Mouse (Mus musculus) mouse trophoblast stem cell (cell line): ENCODE results near the gene Dab2.

ENCODE experiments used
- in situ Hi-C, 2 experiments: fragments of 300-500 bp; cut with MseI, MboI; formaldehyde crosslinking; loops; 2 replicates in 1 of 2; 3 replicates in 1 of 2; pipeline ENCODE4 v1.15.1; 2025

Gene Dab2

DNA sequence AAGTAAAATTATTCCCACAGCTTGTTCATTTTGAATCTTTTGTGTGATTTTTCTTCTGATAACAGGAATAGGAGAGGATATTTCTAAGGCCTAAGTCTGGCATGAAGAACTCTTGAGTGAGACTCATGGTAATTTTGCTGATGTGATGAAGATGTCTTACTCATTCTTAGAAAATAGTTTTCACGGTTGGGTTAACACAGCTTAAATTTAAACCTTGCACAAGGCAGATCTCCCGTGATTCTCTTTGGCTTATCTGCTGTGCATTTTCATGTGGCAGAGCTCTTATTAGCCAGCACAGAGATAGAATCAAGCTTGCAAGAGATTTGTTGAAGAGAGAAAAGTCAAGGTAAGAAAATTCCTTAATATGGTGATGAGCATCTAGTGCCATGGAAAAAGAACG, at the start of gene Dab2:
TSS of gene Dab2 (plus strand) at position 235 of the 400 bp plus-strand sequence.
- in situ Hi-C loops, result no loop called here

DNA sequence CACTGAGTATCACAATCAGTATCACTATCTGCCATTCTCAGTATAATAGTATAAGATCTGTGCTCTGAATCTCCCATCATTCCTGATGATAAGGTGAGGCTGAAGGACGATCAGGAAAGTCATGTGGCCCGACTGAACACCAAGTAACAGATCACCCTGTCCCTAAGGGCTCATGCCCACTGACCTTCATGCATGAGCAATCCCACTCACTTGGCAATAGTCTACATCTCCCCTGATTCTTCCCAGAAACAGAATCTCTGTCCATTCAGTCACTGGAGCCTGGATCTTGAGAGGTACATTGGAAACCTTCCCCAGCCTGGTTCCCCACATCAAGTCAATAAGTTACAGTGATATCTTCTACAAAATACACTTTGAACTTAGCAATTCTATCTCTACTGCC, 46.1 kb upstream of the Dab2 start:
- in situ Hi-C loops, result no loop called here

DNA sequence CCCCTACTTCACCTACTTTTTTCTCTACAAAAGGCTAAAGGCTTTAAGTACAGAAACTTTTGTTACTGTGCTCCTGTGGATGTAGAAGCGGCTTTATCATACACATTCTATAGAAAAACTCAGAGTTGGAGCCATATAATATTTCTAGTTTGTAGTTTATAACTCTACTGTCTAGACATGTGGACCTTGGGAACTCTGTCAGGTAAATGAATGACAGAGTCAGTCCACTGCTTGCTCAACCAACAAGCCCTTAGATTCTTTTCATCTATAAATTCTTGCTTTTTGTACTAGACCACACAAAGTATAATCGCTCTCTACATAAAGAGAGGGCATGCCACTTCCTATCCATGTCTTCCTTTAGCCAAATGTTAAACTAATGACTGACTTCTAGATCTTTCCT, 45.2 kb upstream of the Dab2 start:
- in situ Hi-C loops, result no loop called here

DNA sequence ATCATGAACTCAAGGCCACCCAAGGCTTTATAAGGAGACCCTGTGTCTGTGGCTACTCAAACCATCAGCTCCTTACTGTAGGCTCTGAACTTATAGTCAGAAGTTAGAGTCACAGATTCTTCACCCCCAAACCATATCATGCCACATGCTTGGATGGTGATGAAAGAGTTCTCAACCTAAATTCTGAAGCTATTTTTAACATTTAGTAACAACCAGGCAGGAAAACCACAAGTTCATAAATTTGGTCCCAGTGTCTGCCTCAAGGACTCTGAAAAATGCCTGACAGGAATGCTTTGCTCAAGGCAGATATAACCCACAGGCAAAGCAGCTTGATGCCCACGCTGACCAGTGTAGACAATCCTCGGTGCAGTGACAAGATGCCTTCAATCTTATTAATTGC, 42.5 kb upstream of the Dab2 start:
- in situ Hi-C loops, result no loop called here

DNA sequence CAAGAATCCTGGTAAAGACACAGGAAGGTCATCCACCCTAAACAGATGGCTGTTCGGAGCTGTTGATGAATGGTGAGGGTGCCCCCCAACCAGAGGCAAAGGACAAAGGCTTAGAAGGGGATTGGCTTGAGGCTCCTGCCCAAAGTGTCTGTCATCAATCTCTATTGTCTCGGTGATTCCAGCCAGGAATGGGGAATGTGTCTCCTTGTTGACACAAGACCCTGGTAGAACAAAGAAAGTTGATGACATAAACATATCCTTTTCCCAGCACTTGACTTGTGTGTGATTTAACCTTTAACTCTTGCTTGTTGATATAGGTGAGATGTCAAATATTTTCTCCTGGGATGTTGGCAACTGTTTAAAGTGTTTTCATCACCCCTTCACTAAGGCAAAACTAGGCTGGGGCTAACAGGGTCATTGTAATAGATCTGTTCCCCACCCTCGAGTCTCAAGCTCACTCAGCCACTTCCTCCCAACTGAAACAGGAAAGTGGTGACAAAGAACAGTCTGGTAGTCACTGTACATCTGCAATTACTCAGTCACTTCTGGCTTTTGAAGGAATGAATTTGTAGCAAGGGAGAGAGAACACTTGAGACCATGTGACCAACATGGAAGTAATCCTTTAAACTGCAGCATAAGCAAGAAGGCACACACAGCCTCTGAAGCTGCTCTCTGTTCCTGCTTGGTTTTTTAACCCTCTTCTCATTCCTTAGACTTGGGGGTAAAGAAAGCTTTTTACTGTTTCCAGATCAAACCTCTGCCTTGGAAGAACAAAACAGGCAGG, 39.4 kb upstream of the Dab2 start:
- in situ Hi-C loops, result no loop called here

DNA sequence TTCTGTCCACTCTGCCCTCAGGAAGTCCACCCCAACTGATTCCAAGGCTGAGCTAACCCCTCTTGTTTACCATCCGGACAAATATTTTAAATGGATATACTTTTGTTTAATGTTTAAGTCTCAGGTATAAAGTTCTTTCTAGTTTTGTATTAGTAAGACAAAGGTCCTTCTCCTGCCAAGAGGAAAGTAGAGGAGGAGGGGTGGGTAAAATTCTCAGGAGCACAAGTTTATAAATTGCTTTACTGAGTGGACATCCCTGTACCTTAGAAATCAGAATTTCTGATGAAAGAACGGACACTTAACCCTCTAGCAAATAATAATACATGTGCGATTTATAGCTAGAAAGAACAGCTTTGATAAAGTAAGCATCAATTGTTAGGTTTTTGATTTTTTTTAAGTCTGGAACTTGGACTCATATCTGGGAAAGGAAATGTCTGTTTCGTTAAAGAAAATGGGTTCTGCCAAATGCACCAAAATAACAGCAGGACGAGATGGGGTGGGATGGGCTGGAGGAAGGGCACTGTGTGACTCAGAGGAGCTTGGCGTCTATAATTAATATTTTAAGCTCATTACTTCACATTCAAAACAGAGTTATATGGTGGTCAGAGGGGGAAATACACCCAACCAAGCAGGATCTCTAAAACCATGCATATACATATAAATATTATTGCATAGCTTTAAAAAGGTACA, 38.7 kb upstream of the Dab2 start:
- in situ Hi-C loops, result no loop called here

DNA sequence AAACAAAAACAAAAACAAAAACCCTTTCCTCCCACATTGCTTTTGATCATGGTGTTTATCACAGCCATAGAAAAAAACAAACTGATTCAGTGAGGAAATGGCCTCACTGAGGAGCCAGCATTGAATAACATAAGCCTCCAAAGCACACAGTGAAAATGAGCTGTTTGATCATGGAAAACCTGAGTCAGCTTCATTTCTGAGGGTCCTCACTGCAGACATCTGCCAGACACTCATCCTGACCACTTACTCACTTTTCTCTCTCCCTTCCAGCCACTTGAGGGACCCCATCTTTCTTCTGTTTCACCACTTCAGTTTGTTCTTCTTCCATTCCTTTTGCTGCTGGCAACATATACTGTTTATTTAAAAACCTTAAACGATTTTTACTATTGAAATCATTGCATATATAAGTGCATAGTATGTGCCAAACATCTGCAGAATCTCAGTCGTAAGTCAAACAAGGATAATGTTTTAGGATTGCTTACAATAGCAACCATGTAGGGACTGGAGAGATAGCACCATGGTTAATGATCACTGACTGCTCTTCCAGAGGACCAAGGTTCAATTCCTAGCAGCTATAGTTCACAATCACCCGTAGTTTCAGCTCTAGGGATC, 32.3 kb upstream of the Dab2 start:
- in situ Hi-C loops, result no loop called here

DNA sequence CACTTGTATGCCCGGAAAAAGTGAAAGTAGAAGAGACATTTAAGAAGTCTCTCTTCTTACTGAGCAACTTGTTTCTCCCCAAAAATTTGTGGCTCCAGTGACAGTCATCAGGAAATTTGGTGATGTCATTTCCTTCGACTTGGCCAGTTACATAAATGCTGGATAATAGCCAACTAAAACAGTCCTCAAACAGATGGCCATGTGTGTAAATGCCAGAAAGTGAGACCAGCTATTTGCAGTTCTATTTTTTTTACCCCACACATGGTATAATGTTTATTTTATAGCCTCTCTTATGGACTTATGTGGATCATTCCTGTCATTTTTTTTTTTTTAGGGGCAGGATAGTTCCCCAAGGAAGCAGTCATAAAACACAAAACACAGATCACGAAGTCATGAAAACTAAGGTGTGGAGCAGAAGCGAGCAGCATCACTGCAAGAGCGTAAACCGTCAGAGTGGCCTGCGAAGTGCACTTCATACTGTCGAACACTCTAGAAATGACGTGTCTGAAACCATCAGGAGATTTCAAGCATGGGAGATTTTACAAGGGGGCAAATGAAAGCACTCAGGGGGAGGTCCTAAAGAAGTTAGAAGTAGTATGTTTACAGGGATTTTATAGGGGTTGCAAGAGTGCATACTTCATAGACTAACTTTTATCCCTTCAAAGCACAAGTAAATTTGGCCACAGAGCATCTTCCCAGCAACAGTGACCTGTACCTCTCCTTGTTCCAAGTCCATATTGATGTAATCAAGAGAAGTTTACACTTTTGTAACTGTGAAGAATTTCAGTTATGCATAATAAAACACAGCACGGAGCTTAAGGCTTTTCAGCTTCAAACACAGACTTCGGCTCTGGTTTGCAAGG, 20.8 kb upstream of the Dab2 start:
- in situ Hi-C loops, result no loop called here

DNA sequence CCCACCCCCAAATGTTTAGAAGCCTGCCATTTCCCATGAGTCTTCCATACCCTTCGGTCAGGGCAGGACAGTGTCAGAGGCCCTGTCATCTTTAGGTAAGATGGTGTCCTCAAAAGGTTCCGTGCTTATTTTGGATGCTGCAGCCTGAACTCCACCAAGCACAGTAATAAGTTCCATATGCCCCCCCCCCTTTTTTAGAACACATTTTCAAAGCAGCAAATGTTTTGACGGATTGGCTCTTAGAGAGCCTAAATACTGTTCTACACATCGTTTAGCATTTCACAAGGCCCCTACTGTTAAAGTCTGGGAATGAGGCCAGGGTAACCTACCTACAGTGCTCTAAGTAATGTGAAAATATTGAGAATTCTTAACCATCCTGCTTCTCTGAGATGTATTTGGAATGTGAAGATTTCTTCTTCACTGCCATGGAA, 19.6 kb upstream of the Dab2 start:
- in situ Hi-C loops, result no loop called here

DNA sequence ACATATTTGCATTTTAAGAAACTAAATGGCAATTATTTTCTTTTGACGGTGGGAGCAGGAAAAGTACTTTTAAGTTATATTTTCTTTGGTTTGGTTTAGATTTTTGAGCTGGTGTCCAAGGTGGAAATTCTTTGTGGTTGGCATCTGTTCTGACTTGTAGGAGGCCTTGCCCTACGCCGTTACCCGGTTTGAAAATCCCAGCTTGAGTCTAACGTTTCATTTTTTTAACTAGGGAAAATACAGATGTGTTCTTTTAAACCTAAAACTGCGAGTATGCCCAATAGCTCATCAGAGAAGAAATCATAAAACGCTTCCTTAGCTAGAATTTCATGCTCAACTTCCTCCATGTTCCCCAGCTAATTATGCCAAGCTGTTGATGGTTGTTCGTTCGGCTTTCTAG, 16.3 kb upstream of the Dab2 start:
- in situ Hi-C loops, result no loop called here

DNA sequence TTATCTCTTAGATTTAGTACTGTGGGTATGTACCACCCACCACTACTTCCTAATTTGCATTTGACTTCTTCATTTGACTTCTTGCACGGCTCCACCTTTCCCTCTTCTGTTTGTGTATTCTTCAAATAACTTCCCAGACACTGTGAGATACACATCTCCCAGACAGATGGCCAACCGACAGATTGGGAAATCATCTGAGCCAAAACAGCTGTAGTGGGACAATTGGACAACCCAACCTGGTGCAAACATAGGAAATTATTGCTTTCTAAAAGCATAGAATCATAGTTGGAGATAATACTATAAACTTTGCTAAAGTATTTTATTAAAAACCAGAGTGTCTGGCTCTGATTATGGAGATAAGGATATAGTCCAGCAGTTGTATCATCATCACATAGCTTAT, 3.5 kb upstream of the Dab2 start:
- in situ Hi-C loops, result no loop called here

DNA sequence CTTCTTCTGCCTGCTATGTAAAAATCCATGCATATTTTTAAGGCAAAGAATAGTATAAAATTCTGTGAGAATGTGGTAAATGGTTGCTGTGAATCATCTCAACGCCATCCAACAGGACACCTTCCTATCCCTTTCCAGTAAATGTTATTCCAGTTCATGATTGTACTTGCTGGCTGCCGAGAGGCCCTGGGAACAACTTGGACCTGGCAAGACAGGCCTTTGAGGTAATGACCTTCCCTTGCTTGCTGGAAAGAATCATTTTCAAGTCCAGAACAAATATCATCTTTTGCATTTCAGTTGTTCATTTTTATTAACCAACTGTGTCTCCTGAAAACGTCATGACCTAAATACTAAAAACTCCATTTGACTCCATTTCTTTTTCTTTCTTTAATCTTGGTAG, 862 bp upstream of the Dab2 start:
- in situ Hi-C loops, result no loop called here

DNA sequence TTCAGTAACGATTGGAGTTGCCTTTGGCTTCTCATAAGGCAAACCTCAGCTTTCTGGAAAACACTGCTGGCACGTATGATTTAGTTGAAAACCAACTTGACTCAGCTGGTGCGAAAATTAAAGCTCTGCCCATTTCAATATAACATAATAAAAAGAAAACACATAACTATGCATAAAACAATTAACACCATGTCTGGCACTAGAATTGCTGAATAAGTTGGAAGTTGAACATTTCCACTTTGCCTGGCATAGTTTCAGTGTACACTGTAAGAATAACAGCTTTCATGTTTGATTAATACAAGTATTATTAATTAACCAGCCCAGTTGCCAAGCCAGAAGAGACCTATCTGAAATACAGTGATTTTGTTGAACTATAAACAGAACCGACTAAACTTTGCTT, 2.6 kb downstream of the Dab2 start:
- in situ Hi-C loops, result no loop called here

DNA sequence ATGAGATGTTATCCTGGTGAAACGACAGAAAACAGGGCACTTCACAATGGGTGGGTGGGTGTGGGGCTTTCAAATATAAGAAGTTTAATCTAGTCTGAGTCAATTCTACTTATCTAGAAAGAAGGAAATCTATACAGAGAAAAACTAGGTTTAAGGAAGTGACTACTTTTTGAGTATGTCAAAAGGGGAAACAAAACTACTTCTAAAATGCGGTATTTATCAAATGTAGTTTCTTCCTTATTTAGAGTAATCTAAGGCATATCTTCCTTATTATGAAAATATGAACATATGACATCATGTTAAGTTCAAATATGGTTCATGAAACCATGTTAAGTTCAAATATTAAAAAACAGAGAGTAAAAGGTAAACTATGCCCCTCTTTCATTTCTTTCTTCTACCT, 4.2 kb downstream of the Dab2 start:
- in situ Hi-C loops, result no loop called here

DNA sequence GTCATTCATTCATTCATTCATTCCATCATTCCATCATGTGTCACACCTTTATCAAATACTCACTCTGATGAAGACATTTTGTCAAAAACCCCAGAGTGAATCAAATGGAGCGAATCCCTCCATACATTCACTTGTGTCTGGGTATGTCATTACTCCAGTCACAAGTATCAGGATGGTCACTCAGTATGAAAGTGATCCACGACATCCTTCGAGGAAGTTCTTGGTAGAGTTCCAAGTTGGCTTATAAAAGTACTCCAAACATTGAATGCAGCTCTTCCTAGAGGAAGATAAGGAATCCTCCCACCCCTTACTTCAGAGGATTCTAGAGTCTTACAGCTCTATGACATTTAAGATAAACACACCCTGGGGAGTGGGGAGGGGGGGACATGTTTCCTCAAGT, 10.0 kb downstream of the Dab2 start:
- in situ Hi-C loops, result no loop called here

DNA sequence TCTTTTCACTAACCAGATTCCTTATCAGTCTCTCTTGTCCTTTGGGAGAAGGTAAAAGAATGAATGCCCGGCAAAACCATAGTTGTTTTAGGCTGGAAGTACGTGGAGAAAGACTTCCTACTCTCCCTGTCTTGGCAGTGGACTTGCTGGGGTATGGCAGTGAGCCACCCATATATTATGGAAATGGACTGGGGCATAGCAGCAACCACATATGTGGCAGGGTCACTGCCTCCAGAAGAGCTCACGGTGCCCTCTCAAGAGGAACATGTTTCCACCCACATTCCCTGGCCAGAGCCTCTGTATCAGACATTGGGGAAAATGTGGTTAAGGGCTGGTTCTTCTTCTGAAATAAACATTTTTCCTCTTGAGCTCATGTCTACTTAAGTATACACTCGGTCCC, 10.8 kb downstream of the Dab2 start:
- in situ Hi-C loops, result no loop called here

DNA sequence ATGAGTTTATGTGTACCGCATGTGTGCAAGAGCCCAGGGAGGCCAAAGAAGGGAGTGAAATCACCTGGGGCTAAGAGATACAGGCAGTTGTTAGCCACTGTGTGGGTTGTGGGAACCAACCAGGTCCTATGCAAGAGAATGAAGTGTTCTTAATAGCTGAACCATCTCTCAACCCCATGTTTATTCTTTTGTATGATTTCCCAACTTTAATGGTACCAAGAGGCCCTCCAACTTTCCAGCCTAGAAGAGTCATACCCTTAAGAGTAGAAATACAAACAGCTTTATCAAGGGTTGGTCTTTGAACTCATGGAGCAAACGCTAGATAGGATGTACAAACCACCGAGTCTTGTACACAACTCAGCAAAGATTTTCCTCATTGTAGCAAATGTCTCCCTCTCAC, 12.8 kb downstream of the Dab2 start:
- in situ Hi-C loops, result no loop called here

DNA sequence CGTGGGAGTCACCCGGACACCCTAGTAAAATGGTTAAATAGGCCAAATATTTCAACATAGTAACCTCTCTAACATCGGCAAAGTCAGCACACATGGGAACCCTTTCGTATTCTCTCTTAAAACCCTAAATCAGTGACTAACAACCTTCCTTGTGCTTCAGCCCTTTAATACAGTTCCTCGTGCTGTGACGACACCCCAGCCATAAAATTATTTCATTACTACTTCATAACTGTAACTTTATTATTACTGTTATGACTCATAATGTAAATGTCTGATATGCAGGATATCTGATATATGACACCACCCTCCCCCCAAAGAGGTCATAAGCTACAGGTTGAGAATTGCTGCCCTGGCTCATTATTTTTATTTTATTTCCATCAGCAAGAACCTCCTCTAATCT, 19.8 kb downstream of the Dab2 start:
- in situ Hi-C loops, result no loop called here

DNA sequence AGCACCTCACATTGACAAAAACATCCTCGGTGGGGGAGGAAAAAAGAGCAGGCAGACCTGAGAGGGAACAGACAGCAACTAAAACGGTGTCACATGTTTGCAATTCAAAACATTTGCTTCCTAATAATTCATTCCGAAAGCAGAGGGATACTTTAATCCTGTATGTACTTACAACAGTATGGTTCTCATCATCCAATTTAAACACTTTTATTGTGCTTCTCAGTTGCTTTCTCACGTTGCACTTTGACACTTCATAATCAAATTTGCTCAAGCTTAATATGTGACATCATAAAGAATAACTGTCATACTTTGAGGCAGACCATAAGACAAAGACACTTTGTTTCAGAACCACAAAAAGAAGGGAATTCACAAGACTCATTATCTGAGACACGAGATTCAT, 20.9 kb downstream of the Dab2 start:
- in situ Hi-C loops, result no loop called here

DNA sequence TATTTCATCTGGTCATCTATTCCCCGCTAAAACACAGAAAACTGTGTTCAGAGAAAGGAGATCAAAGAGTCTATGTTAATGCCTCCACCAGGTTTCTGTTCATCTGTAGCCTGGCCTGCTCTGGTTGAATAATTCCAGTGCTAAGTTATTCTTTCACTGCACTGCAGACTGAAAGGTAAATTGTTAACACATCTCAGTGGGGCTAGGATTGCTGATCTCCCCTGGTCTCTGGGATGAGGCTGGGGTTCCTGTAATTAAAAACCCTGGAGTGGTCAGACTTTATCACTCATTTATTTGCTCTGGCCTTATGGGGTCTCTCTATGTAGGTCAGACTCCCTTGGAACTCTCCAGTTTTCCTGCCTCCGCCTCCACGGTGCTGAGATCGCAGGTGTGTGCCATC, 21.7 kb downstream of the Dab2 start:
- in situ Hi-C loops, result no loop called here

DNA sequence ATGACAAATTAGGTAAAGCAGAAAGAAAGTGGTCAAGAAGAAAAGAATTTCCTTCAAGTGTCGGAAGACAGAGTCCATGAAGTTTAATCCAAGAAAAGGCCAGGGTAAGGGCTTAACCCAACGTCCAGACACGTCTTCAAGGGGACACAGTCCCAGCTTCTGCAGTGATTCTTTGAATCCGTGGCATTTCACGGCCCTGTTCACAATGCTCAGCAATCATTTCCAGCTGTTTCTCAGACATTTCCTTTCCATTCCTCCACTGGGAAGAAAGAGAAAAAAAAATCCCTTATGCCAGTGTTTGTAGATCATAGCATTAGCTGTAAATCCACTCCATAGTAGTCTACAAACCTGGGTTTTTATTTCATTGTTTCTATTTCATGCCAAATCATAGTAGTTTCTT, 22.7 kb downstream of the Dab2 start:
- in situ Hi-C loops, result no loop called here

DNA sequence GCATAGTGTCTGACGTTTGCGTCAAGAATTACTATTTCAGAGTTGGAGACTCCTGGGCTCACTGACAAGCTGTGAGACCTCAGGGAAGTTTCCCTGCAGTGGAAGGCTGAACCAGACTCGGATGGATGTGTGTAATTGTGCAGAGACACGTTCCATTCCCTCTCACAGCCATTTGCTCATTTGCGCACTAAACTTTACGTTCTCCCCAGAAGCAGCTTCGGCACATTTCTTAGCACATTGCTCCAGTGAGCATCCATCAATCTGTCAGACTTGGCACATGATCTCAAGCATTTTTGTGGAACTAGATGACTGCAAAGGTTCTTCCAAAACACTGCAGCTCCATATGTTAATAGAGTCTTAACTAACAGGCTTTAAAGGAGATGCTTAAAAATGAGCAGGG, 24.0 kb downstream of the Dab2 start:
- in situ Hi-C loops, result no loop called here
